Mouse (Mus musculus): ENCODE results near the gene Tmem50b.

DNA sequence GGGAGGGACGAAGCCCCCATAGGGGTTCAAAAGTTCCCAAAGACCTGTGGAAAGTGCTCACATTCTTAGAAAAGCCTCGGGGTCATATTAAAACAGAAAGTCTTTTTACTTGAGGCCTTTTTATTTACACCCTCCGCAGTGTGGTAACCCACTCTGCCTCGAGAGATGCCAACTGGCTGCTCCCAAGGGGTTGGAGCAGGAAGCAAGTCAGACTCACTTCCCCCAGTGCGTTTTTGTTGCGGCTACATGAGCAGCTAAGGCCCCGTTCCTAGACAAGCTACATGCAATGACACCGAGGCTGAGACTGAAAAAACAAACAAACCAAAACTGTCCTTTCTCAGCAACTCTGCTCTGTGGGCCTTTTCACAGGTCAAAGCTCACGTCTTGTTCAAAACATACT lies 59.1 kb downstream of the Tmem50b start:
- TF ChIP-seq CTCF (IDR thresholded peaks at IDR 0.05; ENCODE audit: insufficient read depth, low read depth, low read length), result no peak
- no peak for TF ChIP-seq POLR2A (IDR thresholded peaks at IDR 0.05; ENCODE audit: insufficient read depth, low read depth, low read length)
